Mouse (Mus musculus) testis, postnatal 14 days (tissue): ENCODE data around the gene Sult6b2.
A peak's percentile ranks its signal among the peaks of the same experiment; 100 is the strongest.

Source experiments
- DNase-seq: peaks from one replicate; pipeline ENCODE4 v3.0.0; 2021; ENCODE audit warnings: low spot score

Sult6b2 gene

DNA sequence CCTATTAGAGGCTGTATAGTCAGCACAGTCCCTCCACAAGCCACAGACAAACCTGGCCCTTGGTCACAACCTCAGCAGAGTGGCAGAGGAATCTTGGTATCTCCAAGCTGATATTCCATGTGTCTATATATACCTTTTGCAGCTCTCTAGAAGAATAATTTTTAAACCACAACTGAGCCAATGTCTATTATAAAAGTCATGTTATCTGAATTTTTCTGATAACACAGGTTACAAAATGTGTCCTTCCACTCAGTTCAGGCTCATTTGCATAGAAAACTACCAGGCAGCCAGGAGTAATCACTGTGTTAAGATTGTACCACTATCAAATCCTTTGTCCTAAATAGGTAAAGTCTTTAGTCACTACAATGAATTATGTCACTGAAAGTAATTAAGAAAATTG, at the start of gene Sult6b2:
Gene Sult6b2 (minus strand): TSS at position 101 of the 400 bp plus-strand sequence.
- DNase-seq = no peak

- DNase-seq = no peak
Observed at GRCm38 (mm10) chr6:142852419-142853377, 48.4 kb upstream of the Sult6b2 start.

DNA sequence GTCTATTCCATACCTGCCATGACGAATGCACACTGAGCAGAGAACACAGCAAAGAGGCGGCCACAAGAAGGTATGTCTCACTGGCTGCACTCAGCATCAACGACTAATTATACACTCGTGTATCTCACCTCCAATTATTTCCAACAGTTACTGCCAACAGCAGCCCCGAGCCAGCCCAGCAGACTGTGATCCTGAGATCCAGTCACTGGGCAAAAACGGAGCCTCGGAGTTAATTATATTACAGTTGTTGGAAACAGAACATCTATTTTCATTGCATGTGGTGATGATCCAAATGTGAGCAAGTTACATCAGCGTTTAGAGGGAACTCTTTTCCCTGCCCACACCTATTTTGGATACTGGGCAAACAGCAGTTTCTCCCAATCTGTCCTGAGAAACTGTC, 46.1 kb upstream of the Sult6b2 start:
- no peak for DNase-seq

DNA sequence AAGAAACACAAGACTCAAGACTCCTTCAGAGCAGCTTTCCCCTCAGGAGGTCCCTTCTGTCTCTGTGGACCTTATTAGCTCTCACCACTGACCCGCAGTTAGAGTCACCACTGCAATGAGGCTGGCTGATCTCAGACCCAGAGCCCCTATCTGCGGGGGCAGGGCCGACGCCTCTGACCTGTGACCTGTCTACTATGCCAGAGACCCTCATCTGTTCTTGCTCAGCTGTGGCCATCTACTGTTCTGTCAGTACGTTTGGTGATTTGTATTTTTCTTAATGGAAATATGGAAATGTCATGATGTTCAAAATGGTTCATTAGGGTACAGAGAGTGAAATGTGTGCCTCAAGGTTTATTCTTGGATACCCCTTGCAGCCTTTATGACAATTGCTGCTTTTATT, 45.0 kb upstream of the Sult6b2 start:
- no peak for DNase-seq

DNA sequence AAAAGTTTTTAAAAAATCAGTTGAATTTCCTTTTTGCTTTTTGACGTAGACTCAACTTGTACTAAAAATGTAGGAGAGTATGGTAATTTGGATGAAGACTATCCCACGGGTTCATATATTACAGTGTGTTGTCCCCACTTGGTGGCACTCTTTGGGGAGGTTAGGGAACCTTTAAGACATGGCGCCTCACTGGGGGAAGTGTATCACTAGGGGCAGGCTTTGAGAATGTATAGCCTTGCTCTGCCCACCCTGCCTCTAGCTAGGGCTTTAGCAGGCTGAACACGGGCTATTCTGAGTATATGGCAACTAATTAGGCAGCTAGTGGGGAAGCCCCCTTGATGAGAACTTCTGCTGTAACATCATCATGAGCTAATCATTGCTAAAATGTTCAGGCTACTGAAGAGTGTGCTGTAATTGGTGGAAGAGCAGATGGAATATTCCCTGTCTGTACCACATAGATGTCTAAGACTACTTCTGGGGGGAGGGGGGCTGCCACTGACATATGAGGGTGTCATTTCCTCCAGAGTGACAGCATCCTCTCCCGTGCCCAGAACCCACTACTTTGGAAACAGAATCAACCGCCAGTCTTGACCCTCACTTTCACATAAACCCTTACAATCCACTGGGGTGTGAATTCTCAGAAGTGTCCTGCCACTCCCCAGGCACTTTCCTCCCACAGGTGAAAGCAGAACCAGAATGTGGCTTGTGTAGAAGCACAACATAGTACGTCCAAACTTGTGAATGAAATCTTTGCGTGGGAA, 43.8 kb upstream of the Sult6b2 start:
- DNase-seq = no peak

- DNase-seq = no peak
Observed at GRCm38 (mm10) chr6:142846855-142847254, 42.6 kb upstream of the Sult6b2 start.

- no peak for DNase-seq
Observed at GRCm38 (mm10) chr6:142845066-142845465, 40.8 kb upstream of the Sult6b2 start.

GRCm38 (mm10) chr6:142844061-142844460, 39.8 kb upstream of the Sult6b2 start:
- DNase-seq = no peak

- DNase-seq = no peak
Observed at GRCm38 (mm10) chr6:142838501-142838900, 34.2 kb upstream of the Sult6b2 start.

GRCm38 (mm10) chr6:142837326-142837725, 33.0 kb upstream of the Sult6b2 start:
- DNase-seq = no peak

GRCm38 (mm10) chr6:142835726-142836125, 31.4 kb upstream of the Sult6b2 start:
- DNase-seq = no peak

DNA sequence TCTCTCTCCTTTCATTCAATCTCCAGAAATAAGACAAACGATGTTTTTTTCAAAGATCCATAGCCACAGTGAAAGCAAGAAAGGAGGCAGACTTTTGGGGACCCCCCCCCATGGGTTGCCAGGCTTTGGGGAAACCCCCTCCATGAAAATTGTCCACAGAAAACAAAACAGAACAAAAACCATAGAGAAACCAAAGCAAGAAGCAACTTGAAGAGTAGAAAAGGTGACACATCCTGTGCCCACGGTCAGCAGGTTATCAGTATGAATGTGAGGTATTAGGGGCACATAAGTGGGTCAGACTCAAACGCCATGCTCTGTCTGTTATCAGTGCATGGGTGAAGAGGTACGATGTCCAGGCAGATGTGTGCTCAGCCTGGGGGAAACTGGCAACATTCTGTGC, 30.6 kb upstream of the Sult6b2 start:
- DNase-seq = no peak

DNA sequence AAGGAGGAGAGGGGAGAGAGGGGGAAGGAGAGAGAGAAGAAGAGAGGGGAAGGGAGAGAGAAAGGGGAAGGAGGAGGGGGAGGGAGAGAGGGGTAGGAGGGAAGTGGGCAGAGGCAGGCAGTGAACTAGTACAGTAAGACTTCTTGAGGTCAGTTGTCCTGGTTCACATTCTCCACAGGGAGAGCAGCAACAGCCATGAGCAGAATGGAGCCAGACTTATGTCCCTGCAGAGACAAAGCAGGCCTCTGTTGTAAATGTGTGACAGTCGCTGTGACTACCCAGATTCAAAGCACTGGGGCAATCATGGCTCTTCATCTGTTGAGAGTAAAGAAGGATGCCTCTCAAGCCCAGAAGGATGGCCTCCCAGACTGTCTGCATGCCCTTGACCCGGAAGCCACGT, 27.4 kb upstream of the Sult6b2 start:
- no peak for DNase-seq

DNA sequence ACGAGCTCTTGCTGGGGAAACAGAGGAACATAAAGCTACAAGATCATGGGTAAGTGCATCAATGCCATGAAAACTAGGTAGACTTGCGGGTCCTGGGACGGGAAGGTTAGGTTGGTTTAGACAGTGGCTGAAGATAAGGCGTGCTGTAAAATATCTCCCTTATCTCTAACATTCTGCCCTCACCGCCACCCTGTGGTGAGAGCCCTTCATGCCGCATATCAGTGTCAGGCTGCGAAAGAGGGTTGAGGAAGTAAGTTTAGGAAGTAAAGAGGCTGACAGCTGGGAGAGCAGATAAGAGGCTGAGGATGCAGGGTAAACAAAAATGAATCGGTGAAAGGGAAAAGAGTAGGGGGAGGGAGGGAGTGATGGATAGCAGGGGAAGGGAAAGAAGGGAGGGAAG, 26.9 kb upstream of the Sult6b2 start:
- DNase-seq = no peak

- no peak for DNase-seq
Observed at GRCm38 (mm10) chr6:142830221-142830620, 25.9 kb upstream of the Sult6b2 start.

GRCm38 (mm10) chr6:142825449-142825848, 21.1 kb upstream of the Sult6b2 start:
- no peak for DNase-seq

- no peak for DNase-seq
Observed at GRCm38 (mm10) chr6:142823008-142823787, 18.9 kb upstream of the Sult6b2 start.

DNA sequence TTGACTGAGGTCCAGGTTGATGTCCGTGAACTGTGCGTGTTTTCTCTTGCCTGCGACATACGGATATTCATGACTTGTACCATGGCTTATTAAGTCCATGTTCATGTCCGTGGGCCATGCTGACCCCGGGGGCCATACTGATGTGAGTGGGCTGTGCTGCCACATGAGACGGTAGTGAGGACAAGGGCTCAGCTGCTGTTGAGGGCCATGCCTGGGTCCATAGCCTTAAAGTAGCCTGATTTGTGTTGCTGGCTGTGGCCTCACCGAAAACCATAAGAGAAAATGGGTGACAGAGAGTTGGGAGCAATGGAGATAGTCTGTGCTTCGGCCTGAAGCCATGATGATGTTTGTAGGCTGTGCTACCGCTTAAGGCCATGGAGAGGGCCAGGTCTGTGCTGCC, 14.0 kb upstream of the Sult6b2 start:
- no peak for DNase-seq

DNA sequence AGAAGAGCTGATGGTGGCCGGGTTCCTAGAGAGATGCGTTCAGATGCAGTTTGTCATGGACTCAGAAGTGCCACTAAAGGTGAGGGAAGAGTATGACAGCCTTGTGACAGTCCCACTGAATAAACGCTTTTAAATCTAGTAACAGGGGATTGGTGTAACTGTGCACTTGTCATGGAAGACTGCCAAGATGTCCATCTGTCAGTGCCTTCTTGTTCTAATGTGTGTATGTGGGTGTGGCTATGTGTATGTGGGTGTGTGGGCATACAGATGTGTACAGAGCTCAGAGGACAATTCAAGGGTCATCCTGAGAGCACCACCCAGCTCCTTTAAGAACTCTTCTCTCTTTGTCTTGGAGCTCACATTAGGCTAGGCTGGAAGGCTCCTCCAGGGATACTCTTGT, 11.2 kb upstream of the Sult6b2 start:
- no peak for DNase-seq

DNA sequence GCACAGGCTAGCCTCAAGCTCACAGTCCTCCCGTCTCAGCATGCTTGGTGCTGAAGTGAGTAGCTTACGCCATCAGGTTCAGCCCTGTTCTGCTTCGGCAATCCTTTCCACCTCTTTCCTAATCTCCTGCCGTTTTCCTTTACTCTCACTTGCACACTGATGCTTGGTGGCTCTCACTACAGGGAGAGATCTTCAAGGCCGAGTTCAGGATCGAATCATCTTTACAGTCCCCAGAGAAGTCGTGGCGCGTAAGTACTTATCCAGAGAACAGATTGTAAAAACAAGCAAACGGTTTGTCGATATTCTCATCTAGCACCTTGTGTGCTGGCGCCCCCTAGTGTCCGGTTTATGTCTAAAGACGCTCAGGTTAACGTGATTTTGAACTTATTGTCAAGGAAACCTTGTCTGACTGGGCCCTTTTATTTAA, 10.2 kb upstream of the Sult6b2 start:
- peak; percentile 67 for DNase-seq

DNA sequence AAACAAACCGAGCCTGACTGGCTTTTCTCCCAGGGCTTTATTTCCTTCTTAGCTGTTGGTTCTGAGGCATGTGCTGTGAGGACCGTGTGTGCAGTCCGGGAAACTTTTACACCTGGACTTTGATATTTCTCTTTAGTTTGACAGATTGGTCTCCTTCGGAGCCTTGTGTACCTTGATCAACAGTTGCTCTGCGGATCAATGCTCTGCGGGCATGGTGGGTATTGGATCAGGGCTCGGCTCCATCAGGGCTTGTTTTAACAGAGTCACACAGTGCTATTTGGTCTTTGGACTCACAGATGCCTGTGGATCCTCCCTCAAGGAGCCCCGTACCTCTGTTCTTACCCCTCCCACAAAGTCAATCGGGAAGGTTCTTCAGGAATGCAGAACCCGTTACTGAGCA, 9.7 kb upstream of the Sult6b2 start:
- no peak for DNase-seq

DNA sequence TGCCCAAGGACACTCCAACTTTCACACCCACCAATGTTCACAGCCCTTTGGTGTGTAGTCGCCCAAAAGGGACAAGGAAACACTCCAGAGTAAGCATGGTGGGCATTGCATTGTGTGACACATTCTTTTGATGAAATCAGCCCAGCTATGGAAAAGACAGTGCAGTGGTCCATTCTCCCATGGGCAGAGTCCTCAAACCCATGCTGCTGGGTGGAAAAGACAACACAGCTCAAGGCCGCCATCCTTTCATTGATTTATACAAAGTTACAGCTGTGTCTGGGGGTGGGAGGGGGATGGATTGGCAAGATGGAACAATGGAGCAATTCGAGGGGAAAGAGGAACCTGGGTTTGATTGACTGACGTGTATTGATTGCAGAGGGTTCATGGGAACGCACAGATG, 8.7 kb upstream of the Sult6b2 start:
- no peak for DNase-seq
